Mouse (Mus musculus): ENCODE results near the gene Apbb1.

DNA sequence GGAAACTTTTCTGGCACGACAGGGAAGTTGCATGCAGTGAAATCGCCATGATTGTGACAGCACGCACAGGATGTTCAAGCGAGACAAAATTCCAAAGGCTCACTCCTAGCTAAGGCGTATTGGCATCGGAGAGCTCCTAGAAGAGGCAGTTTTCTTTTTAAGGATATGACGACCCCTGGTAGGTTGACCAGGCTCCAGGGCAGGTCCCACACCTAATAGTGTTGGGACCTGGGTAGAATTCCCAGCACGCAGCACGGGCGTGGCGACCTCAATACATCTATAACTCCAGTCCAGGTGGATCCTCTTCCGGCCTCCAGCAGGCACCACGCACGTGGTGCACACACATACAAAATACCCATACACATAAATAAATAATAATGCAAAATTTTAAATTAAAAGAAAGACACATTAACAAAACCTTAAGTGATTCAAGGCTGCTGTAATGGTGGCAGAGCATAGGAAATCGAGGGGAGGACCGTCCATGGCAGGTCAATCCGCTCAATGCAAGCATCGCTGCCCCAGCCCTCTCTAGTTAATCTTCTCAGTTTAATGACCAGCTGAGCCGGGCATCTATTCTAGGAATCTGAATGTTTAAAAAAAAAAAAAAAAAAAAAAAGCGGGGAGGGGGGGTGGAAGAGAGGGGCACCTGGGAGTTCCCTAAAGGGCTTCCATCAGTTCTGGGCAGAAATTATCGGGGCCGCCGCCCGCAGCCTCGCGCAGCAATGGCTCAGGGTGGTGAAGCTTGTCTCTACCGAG lies 27.8 kb downstream of the Apbb1 start:
- TF ChIP-seq CTCF (IDR thresholded peaks at IDR 0.05; ENCODE audit: borderline replicate concordance, insufficient read depth, low read length), result no peak
- TF ChIP-seq POLR2A (IDR thresholded peaks at IDR 0.05; ENCODE audit: low read depth, low read length), result no peak; the same call in 1 of the 2 replicates

Measured in embryonic fibroblast, embryonic 13.5 days (primary cell).